Mouse (Mus musculus): ENCODE results near the gene Vmn1r189.
"Not testable (repeated sequence)": the region's sequence is repeated elsewhere in the genome, so short reads cannot be mapped to it uniquely, and the experiment has no call there.

Vmn1r189 gene

GRCm38 (mm10) chr13:22105724-22106123 lies at the start of gene Vmn1r189:
TSS of gene Vmn1r189 (minus strand) at chr13:22105824.
- not testable (repeated sequence) for DNase-seq

GRCm38 (mm10) chr13:22136495-22137293 lies 31.1 kb upstream of the Vmn1r189 start:
- DNase-seq = not testable (repeated sequence)

DNA sequence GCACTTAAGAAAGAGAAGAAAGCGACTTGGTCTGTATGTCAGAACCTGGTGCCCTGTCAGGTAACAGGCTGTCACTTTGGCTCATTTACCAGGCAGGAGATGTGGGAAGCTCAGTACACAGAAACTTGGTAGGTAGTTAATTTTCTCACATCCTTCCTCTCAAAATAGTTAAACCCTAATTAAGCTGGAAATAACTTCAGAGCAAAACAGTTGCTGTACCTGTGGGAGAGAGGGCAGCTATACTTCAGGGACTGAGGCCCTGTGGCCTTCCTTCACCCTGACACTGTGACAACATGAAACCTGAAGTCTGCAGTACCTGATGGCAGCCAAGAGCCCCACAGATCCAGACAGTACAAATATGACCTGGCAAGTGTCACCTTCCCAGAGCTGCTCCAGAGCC lies 21.5 kb downstream of the Vmn1r189 start, which contains the start of gene Vmn1r188:
Vmn1r188 (plus strand) TSS at position 301 of the 400 bp plus-strand sequence.
- DNase-seq = not testable (repeated sequence)

DNA sequence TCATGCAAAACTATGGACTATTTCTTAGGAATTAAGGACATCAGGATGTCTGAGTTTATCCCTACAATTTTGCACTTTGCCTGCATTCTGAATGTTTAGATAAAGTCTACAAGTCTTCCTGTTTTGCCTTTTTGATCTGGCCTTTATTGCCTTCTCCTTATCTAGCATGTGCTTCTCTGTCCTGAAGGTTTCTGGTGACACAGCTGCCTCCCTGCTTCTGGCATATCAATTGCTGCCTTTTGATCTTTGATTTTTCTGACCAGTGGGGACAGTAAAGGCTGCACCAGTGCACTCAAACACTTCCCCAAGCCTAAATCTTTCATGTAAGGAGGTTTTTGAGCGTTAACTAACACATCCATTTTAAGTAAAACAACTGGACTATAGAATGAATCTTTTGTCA lies 42.2 kb downstream of the Vmn1r189 start:
- DNase-seq = no peak

- no peak for DNase-seq
Observed at GRCm38 (mm10) chr13:22061422-22061821, 44.2 kb downstream of the Vmn1r189 start.

DNA sequence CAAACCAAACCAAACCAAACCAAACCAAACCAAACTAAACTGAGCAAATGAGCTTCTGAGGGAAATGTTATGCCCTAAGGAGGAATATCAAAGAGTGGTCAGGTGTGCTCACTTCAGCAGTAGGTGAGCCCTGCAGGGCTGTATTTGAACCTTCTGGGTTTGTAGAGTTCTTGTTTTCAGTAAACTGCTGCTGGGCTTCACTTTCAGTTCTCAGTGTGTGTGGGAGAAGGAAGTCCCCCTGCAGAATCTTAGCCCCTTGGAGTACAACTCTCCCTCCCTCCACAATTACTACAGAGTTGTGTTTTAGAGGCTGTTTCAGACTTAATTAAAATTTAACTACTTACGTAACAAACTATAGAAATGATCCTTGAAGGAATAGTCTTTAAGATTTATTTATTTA lies 51.9 kb downstream of the Vmn1r189 start:
- DNase-seq = no peak

GRCm38 (mm10) chr13:22051523-22051859 lies 54.1 kb downstream of the Vmn1r189 start:
- no peak for DNase-seq

DNA sequence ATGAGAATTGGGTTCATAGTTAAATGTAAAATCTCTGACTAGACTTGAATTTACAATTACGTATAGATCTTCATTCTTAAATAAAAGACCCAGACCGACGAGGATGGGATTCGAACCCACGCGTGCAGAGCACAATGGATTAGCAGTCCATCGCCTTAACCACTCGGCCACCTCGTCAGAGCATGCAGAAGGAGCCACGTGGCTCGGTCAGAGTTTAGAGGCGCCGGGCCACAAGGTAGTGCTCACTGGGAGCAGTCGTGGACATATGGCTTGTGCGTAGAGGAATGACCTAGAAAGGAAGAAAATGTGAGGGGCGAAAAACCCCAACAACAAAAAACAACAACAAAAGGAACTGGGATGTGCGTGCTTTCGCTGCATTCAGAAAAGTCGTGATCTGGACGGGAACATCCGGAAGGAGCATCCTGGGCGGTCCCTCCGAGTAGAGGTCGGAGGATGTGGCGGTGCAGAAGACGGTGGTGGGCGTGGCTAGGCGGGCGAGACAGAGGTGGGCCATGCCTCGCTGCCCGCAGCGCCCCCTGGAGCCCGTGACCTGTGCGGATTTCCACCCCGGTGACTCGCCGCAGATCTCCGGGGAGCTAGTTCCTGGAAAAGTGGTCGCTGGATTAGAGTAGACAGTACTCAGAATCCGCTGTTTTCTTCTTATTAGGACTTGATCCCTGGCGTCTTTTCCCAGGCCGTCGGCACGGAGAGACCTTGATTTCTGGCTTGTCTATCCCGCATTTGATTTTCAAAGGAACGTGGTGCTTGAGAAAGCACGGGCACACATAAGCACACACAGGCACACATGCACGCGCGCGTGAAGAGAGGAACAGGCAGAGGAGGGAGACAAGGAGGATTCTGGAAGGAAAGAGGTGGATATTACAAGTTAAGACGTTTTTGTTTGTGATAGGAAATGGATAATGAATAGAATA lies 54.8 kb downstream of the Vmn1r189 start:
- DNase-seq = peak; percentile 95

All from retina, postnatal 1 day (tissue).